Comparison of ENCODE assay signal across 8 mouse cellular contexts in the genomic region with DNA sequence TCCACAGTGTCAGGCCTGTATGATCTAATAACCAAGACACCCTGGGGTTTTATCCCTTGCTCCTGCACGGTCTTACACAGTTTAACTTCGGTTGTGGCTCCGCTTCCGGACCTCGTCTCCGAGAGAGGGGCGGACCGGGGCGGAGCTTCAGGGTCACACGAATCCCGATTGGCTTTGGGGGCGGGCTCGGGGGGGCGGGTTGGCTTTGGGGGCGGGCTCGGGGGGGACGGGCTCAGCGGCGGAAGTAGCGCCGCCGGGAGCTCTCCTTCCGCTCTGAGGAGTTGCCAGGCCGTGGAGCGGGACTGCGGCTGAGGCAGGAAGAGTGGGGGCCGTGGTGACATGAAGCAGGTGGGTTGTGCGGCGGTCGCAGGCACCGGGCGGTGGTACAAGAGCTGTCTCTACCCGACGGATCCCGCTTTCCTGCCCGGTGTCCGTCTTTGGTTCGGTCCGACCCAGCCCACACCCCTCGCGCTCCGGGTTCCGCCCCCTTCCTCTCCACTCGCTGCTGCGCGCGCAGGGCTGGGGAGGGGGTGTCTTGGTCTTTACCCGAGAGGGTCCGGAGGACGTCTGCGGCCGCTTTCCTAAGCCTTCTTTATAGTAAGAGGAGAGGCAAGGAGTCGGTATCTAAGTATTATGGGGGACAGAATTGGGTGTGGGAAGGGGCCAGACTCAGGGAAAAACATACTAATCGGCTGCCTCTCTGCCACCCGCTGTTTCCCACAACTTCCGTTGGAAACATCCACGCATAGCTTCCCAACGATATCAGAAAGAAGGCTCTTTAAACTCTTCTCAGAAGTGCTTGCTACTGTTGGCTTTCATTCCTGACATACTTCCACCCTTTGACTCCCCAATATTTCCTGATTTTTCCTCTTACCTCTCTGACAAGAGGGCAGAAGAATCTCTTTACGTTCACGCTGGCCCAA. TPM values are rescaled to one million over a fixed set of nuclear protein-coding genes. Genes with fewer than 3 reads are reported as not detected.
DNase-seq lines count a peak whose midpoint lies in the region; ATAC-seq lines count a peak whose summit lies in the region.

A gene (plus strand): TSS at position 208 of the 923 bp plus-strand sequence.

- peaks cover 48% of the 10 kb centered on the region for H3K4me1 ChIP-seq in hindbrain, embryonic 15.5 days (replicated peaks)
- H3K4me1 ChIP-seq in megakaryocyte, embryonic 14.5 days = peaks cover 87% of the 10 kb centered on the region

- WGBS in hindbrain, embryonic 15.5 days = under 1% methylated on average over 59 of the region's 60 CpGs

- H3K27me3 ChIP-seq in hindbrain, embryonic 15.5 days = peaks cover 7% of the 10 kb centered on the region
- peaks cover 22% of the 10 kb centered on the region for H3K27me3 ChIP-seq in megakaryocyte, embryonic 14.5 days (replicated peaks)

- peak within 1 kb of the TSS; percentile 61 for H3K4me3 ChIP-seq in hindbrain, embryonic 15.5 days
- H3K4me3 ChIP-seq in megakaryocyte, embryonic 14.5 days (replicated peaks) = peak within 1 kb of the TSS; percentile 100

- no peaks in the 10 kb centered on the region for H3K36me3 ChIP-seq in hindbrain, embryonic 15.5 days
- peaks cover 28% of the 10 kb centered on the region for H3K36me3 ChIP-seq in megakaryocyte, embryonic 14.5 days (replicated peaks; ENCODE audit: low read length)

- H3K9me3 ChIP-seq in hindbrain, embryonic 15.5 days = no peaks in the 10 kb centered on the region
- no peaks in the 10 kb centered on the region for H3K9me3 ChIP-seq in megakaryocyte, embryonic 14.5 days

- ATAC-seq in hindbrain, embryonic 15.5 days (ENCODE audit: low FRiP score, low read depth) = peak; percentile 87

- peak; percentile 96 for DNase-seq in ZHBTc4 (ENCODE audit: low read depth, low spot score)
- DNase-seq in cerebellum, postnatal 25 days = peak; percentile 83 to 92
- peak; percentile 91 for DNase-seq in gastrocnemius, adult 18-20 months (ENCODE audit: low spot score)
- DNase-seq in left cerebral cortex, adult 8-10 months (ENCODE audit: low spot score in 2 of 2) = peak in 1 of 2 experiments; percentile 82
- peak; percentile 82 to 85 for DNase-seq in right cerebral cortex, adult 2 months (ENCODE audit: low spot score in 2 of 2)
- peak; percentile 49 for DNase-seq in urinary bladder, postnatal 10 days (ENCODE audit: low spot score)

- H3K27ac ChIP-seq in hindbrain, embryonic 15.5 days (replicated peaks) = peak within 1 kb of the TSS; percentile 86

- peak within 1 kb of the TSS; percentile 83 for H3K4me2 ChIP-seq in hindbrain, embryonic 15.5 days

- H3K9ac ChIP-seq in hindbrain, embryonic 15.5 days = peak within 1 kb of the TSS; percentile 56

RNA-seq across cellular contexts. Expression of the gene that starts here (rescaled TPM):
- 10 to 100 TPM; 11.1 to 13.6 TPM for total RNA-seq in gastrocnemius, adult 18-20 months (2021)
- polyA plus RNA-seq in hindbrain, embryonic 15.5 days (2015; fragmentation: Nextera tagmentation; extraction: Ambion mirVana) = 36.5 and 40.3 TPM in 2 replicates
- total RNA-seq in left cerebral cortex, adult 8-10 months (2022) = 10 to 100 TPM; 35.7 to 40.8 (median 38.3) TPM
- polyA plus RNA-seq in megakaryocyte, embryonic 14.5 days (2012; ENCODE audit: insufficient read depth, low replicate concordance) = 23.5 and 70.4 TPM in 2 replicates
